Mouse (Mus musculus) lung, postnatal 0 days (tissue): ENCODE data around the gene Gpr1.

Experiments used
- CTCF ChIP-seq: IDR thresholded peaks from 2 replicates; pipeline ENCODE4 v1.5.1; 2016; ENCODE audit warnings: antibody characterized with exemption, mild to moderate bottlenecking
- EP300 ChIP-seq: IDR thresholded peaks from 2 replicates; pipeline ENCODE4 v1.6.1; 2016; ENCODE audit warnings: antibody characterized with exemption, mild to moderate bottlenecking, control low read depth

DNA sequence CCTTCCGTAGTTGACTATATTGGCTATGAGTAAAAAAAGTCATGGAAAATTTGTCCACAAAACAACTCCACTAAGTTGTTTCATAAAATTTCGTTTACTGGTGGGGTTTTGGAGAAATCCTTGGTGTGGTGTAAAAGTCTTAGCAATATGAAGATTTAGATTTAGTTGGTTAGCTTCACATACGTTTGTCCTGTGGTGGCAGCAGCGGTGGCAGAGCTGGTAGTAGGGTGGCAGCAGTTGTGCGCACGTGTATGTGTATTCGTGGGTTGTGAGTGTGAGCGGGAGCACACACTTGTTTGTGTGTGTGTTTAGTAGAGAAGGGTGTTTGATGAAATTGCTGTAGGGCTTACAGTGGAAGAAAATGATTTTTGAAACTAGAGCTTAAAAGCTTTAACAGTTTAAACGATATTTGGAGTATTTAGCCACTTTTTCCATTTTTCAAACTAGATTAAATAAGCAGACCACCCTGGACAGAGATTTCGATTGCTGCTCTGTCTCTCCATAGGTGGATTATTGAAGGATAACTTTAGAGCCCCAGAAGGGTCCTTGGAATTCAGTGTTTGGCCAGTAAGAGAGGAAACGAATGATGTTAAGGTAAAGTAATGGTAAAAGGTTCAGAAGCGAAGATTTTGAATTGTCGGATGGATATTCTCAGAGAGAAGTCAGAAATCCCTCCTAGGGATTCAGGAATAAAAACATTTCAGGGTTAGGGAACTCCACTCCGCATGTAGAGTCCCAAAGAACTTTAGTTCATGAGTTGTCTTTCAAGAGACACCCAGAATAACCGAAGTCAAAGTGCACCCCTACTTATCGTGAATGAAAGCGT, 45.8 kb upstream of the Gpr1 start:
- TF ChIP-seq CTCF: no peak
- TF ChIP-seq EP300: no peak
